Mouse (Mus musculus) layer of hippocampus, adult 9-10 months (tissue): Measurements from ENCODE around the gene Wdr82.

Source experiments
- DNase-seq: peaks from one replicate; pipeline ENCODE4 v3.0.0; 2022; ENCODE audit warnings: low spot score

The Wdr82 gene

DNA sequence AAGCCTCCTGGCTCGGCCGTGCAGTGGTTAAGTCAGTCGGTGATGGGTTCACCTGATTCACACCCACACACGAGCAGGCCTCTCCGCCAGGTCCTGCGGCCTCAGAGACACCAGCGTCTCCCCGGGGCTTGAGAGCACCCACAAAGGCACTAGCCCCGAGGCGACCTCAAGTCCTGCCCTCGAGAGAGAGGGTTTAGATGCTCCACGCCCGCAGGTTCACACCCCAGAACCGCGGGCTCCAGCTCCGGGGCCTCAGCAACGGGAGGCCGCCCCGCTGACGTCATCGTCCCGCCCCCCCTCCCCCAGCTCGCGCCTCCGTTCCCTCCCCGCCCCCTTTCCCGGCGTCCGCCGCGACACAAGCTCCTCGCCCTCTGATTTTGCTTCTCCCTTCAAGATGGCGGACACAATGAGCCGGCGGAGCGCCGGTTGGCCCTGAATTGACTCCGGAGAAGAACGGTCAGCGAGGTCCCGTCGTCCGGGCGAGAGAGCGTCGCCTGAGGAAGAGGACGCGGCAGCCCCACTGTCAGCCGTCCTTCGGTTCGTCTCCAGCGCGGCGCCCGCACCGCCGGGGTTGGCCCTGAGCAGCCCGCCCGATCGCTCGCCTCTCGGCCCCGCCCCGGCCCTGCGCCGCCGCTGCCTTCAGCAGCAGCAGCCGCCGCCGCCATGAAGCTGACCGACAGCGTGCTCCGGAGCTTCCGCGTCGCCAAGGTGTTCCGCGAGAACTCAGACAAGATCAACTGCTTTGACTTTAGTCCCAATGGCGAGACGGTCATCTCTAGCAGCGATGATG, at the start of gene Wdr82:
Wdr82 (plus strand) TSS at position 373 of the 790 bp plus-strand sequence.
- DNase-seq: peak; percentile 60

DNA sequence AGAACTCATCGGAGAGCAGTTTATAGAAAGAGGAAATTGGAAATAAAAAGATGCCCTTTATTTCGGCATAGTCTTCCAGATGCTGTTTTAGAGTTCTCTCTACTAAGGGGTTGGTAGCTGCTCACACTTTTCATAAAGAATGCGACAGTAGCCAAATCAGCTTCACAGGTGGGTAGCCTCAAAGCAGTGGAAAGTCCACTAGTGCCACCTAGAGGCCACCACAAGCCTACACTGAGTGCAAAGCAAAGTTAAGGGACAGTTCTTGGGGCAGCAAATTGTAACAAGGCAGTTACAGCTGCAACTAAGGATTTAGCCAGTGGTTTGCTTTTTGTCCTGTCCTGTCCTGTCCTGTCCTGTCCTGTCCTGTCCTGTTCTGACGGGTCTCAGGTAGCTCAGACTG, 47.1 kb upstream of the Wdr82 start:
- DNase-seq: no peak

DNA sequence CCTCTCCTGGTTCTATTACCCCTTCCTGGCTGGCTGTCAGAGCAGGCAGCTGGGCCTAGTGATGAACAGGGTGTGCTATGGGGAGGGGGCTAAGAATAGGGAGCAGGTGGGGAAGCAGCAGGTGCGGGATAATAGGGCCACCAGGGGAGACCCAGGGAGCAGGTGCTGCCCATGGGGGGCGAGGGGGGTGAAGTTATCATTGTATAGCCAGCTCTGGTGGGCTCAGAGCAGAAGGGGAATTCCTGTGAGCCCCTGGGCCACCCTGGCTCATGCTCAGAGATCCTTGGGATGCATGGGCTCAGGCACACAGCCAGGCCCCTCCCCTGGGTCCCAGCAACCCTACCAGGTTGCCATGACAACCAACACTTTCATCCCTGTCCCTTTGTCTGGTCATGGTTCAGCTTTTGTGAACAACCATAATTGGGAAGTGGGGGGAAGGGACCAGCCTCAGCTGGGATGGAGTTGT, 43.9 kb upstream of the Wdr82 start:
- no peak for DNase-seq

DNA sequence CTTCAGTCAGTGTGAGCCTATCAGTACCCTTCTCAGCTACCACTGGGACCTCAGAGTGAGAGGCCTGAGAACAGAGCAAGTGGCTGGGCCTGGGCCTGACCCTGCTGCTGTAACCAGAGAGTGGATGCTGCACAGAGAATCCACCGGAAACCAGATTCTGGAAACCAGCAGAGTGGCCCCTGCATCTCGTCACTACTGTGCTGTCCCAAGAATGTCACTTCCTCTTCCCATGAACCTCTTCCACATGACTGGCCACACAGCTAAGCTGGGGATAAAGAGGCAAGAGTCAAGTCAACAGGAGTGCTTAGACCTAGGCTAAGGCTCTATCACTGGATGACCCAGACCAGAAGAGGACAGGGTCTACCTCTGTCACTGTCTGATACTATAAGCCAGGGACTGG, 41.7 kb upstream of the Wdr82 start:
- DNase-seq: no peak

DNA sequence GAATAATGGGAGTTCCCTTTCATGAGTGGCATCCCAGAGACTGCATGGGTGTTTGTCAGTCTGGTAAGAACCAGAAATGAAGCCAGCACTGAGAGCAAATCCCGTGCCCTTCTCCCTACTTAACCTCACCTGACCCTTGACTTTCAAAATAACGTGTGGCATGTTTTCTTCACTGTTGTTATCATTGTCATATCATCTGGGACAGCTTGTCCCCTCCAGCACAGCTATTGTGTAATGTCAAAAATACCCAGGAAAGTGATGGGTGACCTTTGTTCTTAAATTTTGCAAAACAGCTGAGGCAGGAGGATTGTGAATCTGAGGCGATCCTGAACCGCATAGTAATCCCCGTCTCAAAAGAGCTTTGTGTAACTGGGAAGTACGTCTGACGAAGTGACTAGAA, 40.5 kb upstream of the Wdr82 start:
- DNase-seq: no peak

DNA sequence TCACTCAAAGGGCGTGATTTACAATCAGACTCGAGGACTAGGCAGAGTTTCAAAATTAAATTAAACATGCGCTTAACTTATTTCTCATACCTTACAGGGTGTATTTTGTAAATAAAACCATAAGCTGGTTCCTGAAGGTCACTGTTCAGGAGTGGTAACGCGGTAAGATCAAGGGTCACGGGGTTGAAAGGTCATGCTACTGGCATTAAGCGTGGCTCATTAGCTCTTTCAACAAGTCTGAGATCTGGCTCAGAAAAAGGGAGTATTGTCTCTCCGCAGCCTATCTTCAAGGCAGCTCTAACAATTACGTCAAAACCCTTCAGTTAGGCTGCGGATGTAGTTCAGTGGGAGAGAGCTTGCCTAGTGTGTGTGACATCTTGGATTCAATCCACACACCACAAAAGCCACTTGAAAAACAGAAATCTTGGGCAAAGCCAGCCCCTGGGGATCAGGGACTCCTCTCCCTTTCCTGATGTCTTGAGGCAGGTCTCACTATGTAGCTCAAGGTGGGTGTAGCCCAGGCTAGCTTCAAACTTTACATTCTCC, 33.0 kb upstream of the Wdr82 start:
- no peak for DNase-seq

DNA sequence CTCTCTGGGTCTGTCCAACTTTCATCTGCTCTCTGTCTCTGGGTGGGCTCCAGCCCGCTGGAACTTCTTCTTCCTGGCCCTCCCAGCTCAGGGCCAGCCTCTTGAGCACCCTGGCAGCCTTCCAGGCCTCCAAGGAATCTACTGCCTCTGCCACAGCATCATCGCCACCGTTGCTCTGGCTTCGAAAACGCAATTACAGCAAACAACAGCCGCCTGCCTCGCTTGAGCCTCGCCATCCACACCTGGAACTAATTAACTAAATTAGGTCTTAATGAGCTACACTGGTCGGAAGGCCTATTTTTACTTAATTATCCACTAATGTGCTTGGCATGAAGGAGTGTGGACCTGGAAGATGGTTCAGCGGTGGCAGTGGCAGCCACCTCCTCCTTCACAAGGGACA, 31.0 kb upstream of the Wdr82 start:
- DNase-seq: no peak

DNA sequence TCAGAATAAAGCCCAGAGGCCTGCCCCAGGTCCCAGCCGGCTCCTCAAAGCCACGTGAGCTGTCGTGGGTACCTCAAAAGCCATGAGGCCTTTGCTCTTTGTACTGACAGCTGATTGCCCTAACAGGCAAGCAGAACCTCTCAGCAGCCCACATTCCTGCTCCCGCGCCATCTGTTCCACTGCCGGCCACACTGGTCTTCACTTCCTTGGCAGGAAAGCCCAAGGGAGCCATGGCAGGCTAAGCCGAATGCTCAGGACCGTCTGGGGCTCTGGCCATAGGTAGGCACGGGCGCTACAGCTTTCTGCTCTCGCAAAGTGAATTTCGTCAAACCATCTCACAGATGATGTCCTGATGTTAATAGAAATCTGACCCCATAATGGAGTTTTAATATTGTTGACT, 28.8 kb upstream of the Wdr82 start:
- no peak for DNase-seq

DNA sequence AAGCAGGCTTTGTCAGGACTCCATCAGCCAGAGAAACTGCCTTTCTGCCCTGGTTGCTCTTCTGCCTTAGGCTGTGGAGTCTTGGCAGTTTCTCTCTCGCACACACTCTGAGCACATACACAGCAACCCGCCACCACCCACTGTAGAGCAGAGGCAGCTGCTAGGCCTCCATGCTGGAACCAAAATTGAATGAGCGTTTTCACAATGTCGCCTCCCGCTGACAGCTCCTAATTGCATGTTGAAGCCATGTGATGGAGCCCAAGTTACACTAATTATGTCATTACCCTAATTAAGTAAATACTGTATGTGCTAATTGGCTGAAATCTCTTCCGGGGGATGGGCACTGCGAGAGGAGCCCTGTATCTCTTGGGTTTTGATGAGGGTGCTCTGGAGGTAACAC, 26.6 kb upstream of the Wdr82 start:
- DNase-seq: no peak

DNA sequence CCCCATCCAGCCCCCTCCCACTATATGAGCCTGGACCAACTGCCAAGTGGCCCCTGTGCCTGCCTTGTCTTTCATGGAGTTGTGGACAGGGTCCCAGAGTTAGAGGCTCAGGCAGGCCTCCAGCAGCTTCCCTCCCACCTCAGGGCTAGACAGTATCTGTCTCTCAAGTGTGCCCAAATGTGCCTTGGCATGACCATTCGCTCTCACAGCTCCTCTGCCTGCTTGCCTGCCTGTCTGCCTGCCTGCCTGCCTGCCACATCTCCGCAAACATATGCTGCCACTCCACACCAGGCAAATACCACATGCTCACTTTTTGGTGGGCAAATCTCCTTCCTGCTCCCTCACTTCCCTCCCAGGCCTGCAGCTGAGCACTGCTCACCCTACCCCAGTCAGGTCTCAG, 25.1 kb upstream of the Wdr82 start:
- no peak for DNase-seq

DNA sequence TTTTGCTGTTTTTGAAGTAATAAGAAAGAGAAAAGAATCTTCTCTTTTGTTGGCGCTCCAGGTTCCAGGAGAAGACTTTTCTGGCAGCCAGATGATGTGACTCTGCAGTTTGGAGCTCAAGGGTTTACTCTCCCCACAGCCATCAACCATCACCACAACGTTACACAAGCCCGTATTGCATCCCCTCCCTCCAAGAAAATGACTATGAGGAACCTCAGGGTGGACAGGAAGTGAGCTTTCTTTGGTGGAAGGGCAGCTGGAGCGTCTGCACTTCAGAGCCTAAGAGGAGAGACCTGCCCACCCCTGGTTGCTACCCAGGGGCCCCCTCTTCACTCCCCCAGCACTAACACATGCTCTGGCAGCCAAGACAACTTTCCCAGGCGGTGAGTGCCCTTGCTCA, 23.4 kb upstream of the Wdr82 start:
- no peak for DNase-seq

DNA sequence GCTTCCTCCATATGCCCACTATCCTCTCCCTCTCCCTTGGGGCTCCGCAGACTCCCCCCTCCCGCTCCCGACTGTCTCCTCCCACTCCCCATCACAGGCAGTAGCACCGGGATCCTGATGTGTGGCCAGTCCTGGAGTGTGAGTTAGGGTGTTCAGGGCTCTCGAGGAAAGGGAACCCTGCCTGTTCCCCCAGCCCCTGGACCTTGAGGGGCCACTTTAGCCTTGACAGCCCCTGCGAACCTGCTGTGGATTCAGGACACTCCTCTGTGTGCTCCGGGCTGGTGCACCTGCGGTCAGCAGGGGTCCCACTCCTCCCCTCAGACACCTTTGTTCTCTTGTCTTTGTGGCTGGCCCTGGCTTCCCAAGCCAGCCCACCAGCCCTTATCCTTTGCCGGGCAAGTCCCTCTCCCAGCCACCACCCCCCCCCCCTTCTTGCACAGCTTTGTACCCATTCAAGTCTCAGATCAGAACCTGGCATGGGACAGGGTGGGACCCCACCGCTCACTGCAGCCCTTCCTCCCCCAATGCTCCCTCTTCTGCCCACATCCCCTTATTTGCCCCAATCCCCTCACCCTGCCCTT, 22.8 kb upstream of the Wdr82 start:
- DNase-seq: no peak

DNA sequence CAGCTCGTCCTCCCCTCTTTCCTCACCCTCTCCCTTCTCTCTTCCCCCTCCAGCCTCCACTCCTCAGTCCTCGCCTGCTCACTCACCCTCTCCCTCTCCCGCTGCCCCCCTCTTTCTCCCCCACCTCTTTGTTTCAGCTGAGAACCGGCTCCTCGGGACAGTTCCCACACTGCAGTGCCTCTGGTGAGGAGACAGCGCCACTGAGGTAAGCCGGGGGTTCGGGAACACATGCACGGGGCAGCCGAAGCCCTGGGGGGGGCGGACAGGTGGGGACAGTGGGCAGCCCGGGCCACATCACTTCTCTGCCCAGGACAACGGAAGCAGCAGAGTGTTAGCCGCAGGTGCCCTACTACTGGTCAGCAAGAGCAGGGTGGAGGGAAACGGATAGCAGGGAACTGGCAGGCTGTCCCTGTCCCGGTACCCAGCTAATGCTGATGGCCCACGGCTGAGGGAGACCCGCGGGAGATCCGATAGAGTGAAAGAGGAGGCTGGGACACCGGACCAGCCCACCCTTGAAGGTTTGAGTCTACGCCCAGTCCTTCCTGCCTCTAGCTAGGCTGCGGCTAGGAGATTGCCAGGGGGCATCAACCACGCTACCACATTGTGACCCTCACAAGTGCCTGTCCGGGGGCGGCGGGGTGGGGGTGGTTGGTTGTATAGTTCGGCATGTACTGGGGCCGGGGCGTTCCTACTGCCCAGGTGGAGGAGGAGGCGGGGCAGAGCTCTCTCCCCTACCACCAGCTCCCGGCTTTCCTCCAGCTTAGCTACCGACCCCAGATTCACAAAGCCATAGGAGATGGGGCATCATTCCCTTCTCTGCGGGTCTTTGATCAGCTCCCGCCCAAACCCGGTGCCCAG, 22.0 kb upstream of the Wdr82 start:
- DNase-seq: no peak

DNA sequence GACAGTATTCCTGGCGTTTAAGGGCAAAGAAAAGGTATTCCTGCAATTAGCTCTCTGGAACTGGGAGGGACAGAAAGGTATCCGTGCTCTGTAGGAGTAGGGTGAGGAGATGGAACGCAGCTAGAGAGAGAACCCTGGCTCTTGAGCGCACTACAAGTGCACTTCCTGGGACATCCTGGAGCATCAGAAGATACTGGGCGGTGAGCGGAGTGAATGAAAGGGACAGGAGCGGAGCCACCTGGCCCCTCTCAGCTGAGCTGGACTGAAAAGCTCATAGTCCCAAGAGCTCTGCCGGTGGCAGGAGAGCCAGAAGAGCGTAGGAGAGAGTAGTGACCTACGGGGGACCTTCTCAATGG, 21.4 kb upstream of the Wdr82 start:
- DNase-seq: no peak

DNA sequence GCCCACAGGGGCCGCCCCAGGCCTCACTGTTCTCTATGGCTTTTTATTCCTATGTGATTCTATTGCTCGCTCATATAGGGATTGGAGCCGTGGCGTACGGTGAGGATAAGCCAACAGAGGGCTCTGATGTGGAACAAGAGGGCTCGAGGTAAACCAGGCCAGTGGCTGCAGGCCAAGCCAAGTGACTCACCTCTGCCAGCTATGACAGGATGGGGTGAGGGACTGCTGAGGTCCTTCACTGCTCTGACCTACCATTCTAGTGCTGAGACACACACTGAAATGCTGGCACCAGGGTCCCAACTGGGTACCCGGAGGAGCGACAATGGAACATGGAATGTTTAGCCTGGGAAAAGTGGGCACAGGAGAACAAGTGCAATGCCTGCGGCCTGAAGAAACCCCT, 16.6 kb upstream of the Wdr82 start:
- no peak for DNase-seq

DNA sequence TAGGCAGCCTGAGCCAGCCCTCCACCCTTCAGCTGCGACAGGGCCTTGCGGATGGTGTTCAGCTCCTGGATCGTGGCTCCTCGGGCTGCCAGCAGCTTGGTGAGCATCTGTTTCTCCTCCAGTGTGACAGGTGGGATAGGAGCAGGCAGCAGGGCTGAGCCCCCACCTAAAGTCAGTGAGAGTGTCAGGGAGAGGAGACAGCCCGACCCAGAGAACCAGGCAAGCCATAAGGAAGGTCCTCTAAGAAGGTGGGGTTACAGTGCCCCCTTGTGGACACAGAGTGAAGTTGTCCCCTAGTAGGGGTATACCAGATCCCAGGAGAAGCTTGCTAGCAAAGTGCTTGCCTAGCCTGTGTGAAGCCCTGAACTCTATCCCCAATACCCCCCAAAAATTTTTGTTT, 14.3 kb upstream of the Wdr82 start:
- DNase-seq: no peak

DNA sequence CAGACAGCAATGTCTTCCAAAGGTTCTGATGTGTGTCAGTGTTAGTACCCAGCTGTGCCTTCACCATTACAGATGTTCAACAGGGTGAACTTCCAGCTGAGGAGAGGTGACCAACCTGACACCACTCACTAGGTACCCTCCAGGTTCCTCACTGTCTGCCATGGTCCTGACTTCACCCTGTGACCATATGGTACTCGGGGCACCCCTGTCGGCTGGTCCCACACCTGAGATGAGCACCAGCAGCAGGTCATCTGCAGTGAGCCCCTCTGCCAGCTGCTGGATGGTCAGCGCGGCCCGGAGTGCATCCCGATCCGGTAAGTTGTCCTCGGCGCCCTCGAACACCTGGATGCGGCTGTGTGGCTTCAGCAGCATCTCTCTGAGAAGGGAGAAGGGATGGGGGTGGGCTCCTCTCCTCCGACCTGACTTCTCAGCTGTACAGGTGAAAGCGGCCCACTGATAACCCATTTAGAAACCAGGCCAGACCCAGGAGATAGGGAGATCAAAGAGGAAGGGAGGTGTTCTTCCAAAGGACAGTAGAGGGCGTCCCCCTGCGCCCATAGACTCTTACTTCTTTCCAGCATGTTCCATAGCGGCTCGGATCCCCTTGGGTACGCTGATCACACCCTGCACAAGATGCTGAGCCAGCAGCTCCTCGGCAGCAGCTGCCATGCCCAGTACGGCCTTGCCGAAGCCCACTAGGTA, 13.7 kb upstream of the Wdr82 start:
- DNase-seq: no peak

DNA sequence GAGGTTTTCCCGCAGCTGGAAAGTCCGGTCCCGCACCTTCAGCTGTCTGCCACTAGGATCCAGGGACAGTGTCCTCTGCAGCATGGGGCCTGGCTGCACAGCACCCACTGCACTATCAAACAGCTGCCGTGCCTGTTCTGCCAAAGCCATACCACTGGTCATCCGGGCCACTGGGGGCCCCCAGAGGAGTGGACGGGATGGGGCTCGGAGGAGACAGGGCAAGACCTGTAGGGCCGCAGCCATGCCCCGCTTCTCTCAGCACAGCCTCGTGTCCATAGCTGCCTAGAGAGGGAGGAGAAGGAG, 13.2 kb upstream of the Wdr82 start:
- DNase-seq: no peak

DNA sequence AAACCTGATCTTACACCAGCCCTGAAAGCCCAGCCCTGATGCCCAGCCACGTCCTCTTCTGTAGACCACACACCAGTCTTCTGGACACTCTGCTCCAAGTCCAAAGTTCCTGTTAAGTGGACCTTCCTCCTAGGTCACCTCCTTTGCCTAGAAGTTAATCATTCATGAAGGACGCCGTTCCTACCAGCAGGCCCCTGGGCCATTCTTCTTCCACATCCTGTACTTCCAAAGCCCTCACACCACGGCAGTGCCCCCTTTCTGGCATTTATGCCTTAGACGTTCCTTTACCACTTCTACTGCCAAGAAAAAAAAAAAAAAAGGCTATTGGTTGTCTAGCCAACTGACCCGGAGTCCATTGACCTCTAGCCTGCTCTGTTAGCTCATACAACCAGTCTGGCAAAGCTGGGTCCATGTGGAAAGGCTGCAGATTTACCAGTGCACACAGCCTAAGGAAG, 12.7 kb upstream of the Wdr82 start, which contains the start of gene Glyctk:
Glyctk (minus strand) TSS at position 102 of the 455 bp plus-strand sequence.
- DNase-seq: no peak

DNA sequence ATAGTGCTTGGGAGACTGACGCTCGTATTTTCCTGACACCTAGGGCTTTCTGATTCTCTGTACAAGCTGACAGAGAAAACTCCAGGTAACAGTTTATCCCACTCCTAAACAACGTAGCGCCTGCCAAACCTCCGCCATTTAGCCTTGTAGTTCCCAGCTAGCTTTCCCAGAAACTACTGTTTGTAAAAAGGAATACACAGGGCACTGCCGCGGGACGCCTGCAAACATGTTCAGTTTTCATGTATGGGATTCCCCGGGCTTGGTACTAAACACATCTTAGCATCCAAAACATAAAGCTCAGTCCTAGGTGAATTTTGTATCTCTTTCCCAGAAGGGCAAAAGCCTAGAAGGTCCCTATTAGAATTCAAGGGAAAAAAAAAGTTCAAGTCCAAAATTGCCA, 11.5 kb upstream of the Wdr82 start:
- DNase-seq: no peak

DNA sequence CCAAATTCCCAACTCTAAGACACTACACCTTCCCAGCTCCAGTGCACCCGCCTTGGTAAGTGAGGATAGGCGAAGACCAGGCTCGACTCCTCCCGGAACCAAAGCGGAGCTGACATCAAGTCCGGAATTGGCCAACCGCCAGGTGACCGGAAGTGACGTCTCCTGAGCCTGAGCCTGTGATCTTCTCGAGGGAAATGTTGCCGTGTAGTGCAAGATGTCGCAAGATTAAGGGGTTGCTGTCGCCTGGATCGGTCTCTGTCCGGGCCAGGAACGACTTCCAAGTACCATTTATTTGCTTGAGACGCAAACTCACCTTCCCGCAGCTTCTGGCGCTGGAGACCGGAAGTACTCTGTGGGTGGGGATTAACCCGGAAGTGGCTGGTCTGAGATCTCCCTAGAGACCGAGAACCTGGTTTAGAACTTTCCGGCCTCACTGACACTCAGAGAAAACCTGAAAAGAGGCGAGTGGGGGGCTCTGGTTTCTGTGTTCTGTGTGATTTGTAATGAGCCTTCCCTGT, 10.9 kb upstream of the Wdr82 start:
- peak; percentile 94 for DNase-seq

DNA sequence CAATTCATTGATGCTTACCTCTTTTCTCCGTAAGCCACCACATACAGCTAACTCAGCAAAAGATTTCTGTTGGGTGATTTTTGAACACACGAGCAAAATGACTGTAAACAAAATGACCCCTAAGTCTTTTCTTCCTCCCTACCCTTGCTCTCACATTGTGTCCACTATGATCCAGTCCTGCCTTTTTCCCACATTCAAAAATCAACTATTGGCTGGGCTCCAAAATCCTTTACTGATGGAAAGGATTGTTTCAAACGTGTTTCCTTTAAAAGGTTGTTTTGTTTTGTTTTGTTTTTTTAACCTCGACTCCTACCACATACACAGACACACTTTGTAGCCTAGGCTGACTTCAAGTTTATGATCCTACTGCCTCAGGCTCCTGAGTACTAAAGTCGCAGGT, 10.3 kb upstream of the Wdr82 start:
- DNase-seq: no peak
